Comparison of ENCODE assay signal across 25 mouse cellular contexts in the genomic region with DNA sequence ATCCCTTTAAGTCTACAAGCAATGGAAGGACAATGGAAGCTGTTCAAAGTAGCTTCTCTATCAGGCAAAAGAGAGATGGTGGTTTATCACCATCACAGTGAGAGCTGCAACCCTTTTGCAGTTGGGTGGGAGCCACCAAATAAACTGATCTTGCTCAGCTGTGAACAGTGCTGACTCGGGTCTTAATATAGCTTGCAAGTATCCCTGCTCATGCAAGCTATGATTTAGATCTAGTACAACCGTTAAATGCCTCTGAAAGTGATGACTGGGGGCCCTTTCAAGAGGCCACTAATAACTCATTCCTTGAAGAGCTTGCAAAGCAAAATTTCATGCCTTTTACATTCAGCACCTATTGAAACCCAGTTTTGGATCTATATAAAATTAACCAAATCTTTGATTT.
"Had no signal": no experiment of that assay in that cellular context is flagged by ENCODE, and none has a peak within 500 bp of the region (broad histone marks: within the 10 kb centered on the region; RNA-seq: fewer than 3 reads in every experiment).

No protein-coding gene starts in this region.

- H3K9ac ChIP-seq: forebrain, postnatal 0 days; heart, embryonic 12.5 days; hindbrain, embryonic 12.5 days; hindbrain, embryonic 14.5 days; limb, embryonic 12.5 days; liver, embryonic 13.5 days; liver, embryonic 15.5 days had no signal

- ATAC-seq: forebrain, postnatal 0 days; hindbrain, embryonic 16.5 days; intestine, postnatal 0 days had no signal

- H3K9me3 ChIP-seq: heart, embryonic 10.5 days; heart, embryonic 12.5 days; hindbrain, embryonic 10.5 days; hindbrain, embryonic 12.5 days; limb, embryonic 10.5 days; limb, embryonic 12.5 days; liver, embryonic 13.5 days; liver, embryonic 15.5 days had no signal

- DNase-seq: forebrain, postnatal 0 days; gastrocnemius, adult 2 months; gastrocnemius, postnatal 10 days; gastrocnemius, postnatal 25 days; heart, adult 18-20 months; heart, postnatal 10 days; heart, postnatal 4 days; kidney, adult 2 months; kidney, postnatal 10 days; kidney, postnatal 25 days; liver; liver, embryonic 13.5 days had no signal

- H3K27me3 ChIP-seq: heart, embryonic 12.5 days; hindbrain, embryonic 12.5 days; limb, embryonic 12.5 days; liver, embryonic 13.5 days; liver, embryonic 15.5 days had no signal

- H3K4me2 ChIP-seq: heart, embryonic 12.5 days; hindbrain, embryonic 12.5 days; hindbrain, embryonic 14.5 days; limb, embryonic 12.5 days; liver, embryonic 11.5 days; liver, embryonic 13.5 days; liver, embryonic 15.5 days had no signal

- H3K36me3 ChIP-seq: heart, embryonic 10.5 days; heart, embryonic 12.5 days; hindbrain, embryonic 10.5 days; hindbrain, embryonic 12.5 days; limb, embryonic 10.5 days; limb, embryonic 12.5 days; liver, embryonic 13.5 days; liver, embryonic 15.5 days had no signal

- H3K4me1 ChIP-seq: heart, embryonic 10.5 days; heart, embryonic 12.5 days; hindbrain, embryonic 10.5 days; hindbrain, embryonic 12.5 days; limb, embryonic 10.5 days; limb, embryonic 12.5 days; liver, embryonic 13.5 days; liver, embryonic 15.5 days had no signal

- H3K27ac ChIP-seq: gastrocnemius, adult 2 months; heart, embryonic 10.5 days; hindbrain, embryonic 10.5 days; hindbrain, embryonic 12.5 days; hindbrain, embryonic 14.5 days; layer of hippocampus, adult 2 months; left cerebral cortex, adult 2 months; limb, embryonic 10.5 days; limb, embryonic 12.5 days; liver, embryonic 13.5 days; liver, embryonic 15.5 days had no signal

- H3K4me3 ChIP-seq: gastrocnemius, adult 2 months; heart, embryonic 10.5 days; heart, embryonic 12.5 days; hindbrain, embryonic 10.5 days; hindbrain, embryonic 12.5 days; layer of hippocampus, adult 2 months; left cerebral cortex, adult 2 months; limb, embryonic 10.5 days; limb, embryonic 12.5 days; liver, embryonic 13.5 days; liver, embryonic 15.5 days had no signal
